Mouse (Mus musculus) cerebellum, adult 9-11 months (tissue): ENCODE measurements at regions not wholly inside any gene's neighbourhood (a gene's known extent, or its start where the extent isn't known, plus 50 kb on each side); places are given as distances from the start of the nearest gene placed in this dataset.

Experiments used
- DNase-seq: peaks from one replicate; pipeline ENCODE4 v3.0.0; 2022

- DNase-seq, result no peak
Measured at GRCm38 (mm10) chr2:124955843-124956242, 112.1 kb upstream of the Slc24a5 start.

GRCm38 (mm10) chr2:124959431-124959830, 108.5 kb upstream of the Slc24a5 start:
- DNase-seq, result no peak

- DNase-seq, result no peak
Measured at GRCm38 (mm10) chr2:124971826-124972749, 95.8 kb upstream of the Slc24a5 start.

GRCm38 (mm10) chr2:124975106-124975505, 92.8 kb upstream of the Slc24a5 start:
- DNase-seq, result no peak

- DNase-seq, result no peak
Measured at GRCm38 (mm10) chr2:124990976-124991375, 76.9 kb upstream of the Slc24a5 start.

- peak; percentile 84 for DNase-seq
Measured at GRCm38 (mm10) chr2:125015007-125015406, 52.9 kb upstream of the Slc24a5 start.

- no peak for DNase-seq
Measured at GRCm38 (mm10) chr2:125016946-125017345, 51.0 kb upstream of the Slc24a5 start.
